Mouse (Mus musculus) heart, postnatal 0 days (tissue): ENCODE results near the gene Atxn7l1.

Source experiments
- CTCF ChIP-seq: IDR thresholded peaks from 2 replicates; pipeline ENCODE4 v1.5.1; 2016; ENCODE audit warnings: antibody characterized with exemption, control low read depth, low read depth
- EP300 ChIP-seq: IDR thresholded peaks from 2 replicates; pipeline ENCODE4 v1.6.1; 2016; ENCODE audit warnings: antibody characterized with exemption, low read depth

DNA sequence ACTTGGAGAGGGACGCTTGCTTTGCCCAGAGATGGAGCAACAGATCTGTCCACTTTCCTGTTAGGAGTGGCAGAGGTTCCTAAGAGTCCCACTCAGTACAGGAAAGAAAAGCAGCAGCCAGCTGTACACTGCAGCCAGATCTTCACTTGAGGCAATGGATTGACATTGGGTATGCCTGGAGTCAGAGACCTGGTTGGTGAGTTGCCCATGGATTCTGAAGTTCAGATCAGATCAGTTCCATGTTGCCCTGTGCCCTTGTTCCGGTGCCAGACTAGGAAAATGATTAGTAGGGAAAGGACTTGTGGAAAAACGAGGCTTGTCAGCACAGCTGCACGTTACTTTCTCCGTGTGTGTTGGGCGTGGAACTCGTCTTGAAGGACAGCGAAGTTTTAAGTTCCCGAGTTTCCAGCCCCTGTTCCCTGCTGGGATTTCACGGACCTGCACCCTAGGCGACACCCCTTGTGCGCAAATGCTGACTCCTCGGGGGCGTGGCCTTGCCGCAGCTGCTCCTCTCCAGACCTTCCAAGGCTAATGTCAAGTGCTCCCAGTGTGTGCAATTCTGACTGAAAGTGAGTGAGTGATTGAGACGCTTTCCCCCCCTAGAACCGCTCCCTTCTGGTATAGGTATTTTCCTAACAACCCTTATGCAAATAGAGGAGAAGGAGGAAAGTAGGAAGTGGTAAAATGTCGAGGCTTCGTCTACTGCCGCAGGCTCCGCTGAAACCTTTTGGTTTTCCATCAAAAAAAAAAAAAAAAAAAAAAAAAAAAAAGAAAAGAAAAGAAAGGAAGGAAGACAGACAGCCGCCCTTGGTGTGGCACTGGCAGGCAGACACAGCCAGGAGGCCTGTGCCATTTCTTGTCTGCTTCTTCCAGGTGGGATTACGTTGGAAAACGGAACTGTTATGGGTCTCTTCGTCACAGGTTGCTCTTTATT is 28.4 kb downstream of the Atxn7l1 start:
- TF ChIP-seq CTCF: no peak
- TF ChIP-seq EP300: no peak
